Mouse (Mus musculus) naive thymus-derived CD4-positive, alpha-beta T cell, adult 5 months (primary cell): ENCODE data around the gene Arhgef26. TPM values are rescaled to one million over a fixed set of nuclear protein-coding genes. Genes with fewer than 3 reads are reported as not detected.

Source experiments
- polyA plus RNA-seq: library from polyadenylated mRNA; unstranded; fragments of 100-300 nt; shearing (Covaris generic); gene quantifications from one replicate; pipeline ENCODE4 v1.2.1, GENCODE M21; 2017

The Arhgef26 gene
- not detected for polyA plus RNA-seq

GRCm38 (mm10) chr3:62338044-62338443 lies at the start of gene Arhgef26:
TSS of gene Arhgef26 (plus strand) at chr3:62338344.

DNA sequence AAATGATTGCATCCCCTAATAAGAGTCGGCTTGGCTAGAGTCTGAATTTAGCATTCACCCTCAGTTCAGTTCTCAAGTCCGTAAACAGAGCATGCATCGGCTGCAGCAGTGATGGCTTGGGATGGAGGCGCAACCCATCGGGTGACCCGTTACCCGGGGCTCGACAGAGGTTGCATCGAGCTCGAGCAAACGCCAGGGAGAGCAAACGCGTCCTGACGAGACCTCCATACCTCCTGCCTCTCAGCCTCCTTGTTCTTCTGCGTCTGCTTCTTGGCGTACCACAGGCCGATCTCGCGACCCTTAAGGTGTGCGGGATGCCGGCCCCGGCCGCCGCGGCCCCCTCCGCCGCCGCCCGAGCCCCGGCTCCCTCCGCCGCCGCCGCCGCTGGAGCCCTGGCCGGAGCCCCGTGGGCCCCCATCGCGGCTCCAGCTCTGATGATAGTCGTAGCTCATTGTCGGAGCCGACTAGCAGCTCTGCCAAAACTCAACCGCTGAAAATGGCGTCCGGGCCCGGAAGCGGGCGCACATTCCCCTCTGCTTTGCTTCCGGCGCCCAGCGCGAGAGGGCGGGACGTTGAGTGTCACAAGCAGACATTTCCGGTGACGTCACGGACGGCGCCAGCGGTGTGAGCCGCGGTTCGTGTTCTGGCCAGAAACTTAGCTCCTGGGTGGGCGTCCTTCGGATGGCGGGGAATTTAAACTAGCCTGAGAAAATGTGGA lies 168.5 kb downstream of the Arhgef26 start, which contains the start of gene Dhx36:
Dhx36 (minus strand) TSS at position 517 of the 718 bp plus-strand sequence.

Other genes starting within 250 kb of the Arhgef26 start
- 48.7 TPM for gene Dhx36, start 168.7 kb downstream of the Arhgef26 start, polyA plus RNA-seq